In the genomic region with DNA sequence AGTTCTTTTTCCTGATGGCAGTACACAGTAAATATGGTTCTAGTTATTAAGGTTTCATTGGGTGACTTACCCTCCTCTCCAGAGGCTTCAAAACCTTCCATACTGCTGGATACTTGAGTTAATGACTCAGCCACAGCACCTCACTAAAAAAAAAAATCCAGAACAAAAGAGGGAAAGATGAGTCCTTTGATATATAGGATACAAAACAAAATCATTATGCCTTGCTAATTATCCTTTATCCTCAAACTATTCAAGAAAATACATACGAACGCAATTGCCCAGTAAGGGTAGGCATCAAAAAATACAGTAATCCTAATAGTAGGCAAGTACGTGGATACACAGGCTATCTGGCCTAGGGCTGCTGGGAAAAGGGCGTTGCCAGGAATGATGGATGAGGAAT, we compare ENCODE assay signal across 24 mouse cellular contexts. TPM values are rescaled to one million over a fixed set of nuclear protein-coding genes. Genes with fewer than 3 reads are reported as not detected.
"Had no signal": no experiment of that assay in that cellular context is flagged by ENCODE, and none has a peak within 500 bp of the region (broad histone marks: within the 10 kb centered on the region; RNA-seq: fewer than 3 reads in every experiment).

A gene (minus strand): TSS at position 101 of the 400 bp plus-strand sequence.

- DNase-seq: retina, postnatal 1 day; right cerebral cortex, adult 18-20 months; right cerebral cortex, postnatal 14 days; right cerebral cortex, postnatal 25 days; right cerebral cortex, postnatal 4 days; spleen, adult 18-20 months; thymus, adult 18-20 months; thymus, adult 2 months; thymus, postnatal 14 days; thymus, postnatal 25 days; thymus, postnatal 36 days; thymus, postnatal 4 days had no signal

- H3K4me1 ChIP-seq: neural tube, embryonic 12.5 days; neural tube, embryonic 13.5 days; neural tube, embryonic 15.5 days; stomach, embryonic 15.5 days had no signal

- H3K4me3 ChIP-seq: neural tube, embryonic 12.5 days; neural tube, embryonic 13.5 days; neural tube, embryonic 15.5 days; stomach, embryonic 15.5 days had no signal

- H3K36me3 ChIP-seq: neural tube, embryonic 12.5 days; neural tube, embryonic 13.5 days; neural tube, embryonic 15.5 days; stomach, embryonic 15.5 days had no signal

- H3K27ac ChIP-seq: neural tube, embryonic 12.5 days; neural tube, embryonic 13.5 days; neural tube, embryonic 15.5 days; stomach, embryonic 15.5 days; stomach, postnatal 0 days had no signal

- H3K27me3 ChIP-seq: neural tube, embryonic 12.5 days; neural tube, embryonic 13.5 days; neural tube, embryonic 15.5 days; stomach, embryonic 15.5 days had no signal

RNA-seq across cellular contexts. Expression of the gene that starts here (rescaled TPM):
- polyA plus RNA-seq: neural tube, embryonic 11.5 days; neural tube, embryonic 12.5 days; neural tube, embryonic 13.5 days; neural tube, embryonic 14.5 days; neural tube, embryonic 15.5 days; small intestine, adult 2 months; spleen, adult 2 months; stomach, embryonic 14.5 days; stomach, embryonic 15.5 days; stomach, embryonic 16.5 days; stomach, postnatal 0 days; thymus, postnatal 0 days had no signal
